Mouse (Mus musculus) embryonic facial prominence, embryonic 14.5 days (tissue): Measurements from ENCODE around the gene Prkce. TPM values are rescaled to one million over a fixed set of nuclear protein-coding genes. Genes with fewer than 3 reads are reported as not detected.

ENCODE experiments used
- ATAC-seq: fragments of 200-750 bp; cut with Nextera tagmentation; 2 replicates; pipeline ENCODE4 v1.8.0; 2017; ENCODE audit warnings: low read depth, moderate number of reproducible peaks, moderate TSS enrichment
- DNase-seq: peaks from one replicate; pipeline ENCODE4 v3.0.0-alpha.2; 2015; ENCODE audit warnings: low spot score
- H3K27ac ChIP-seq: fragments of 300-500 bp; sonication (generic); replicated peaks from 2 replicates; pipeline ENCODE4 v1.5.1; 2014; ENCODE audit warnings: low read depth, mild to moderate bottlenecking, low read length, moderate library complexity
- H3K27me3 ChIP-seq: fragments of 300-500 bp; sonication (generic); replicated peaks from 2 replicates; pipeline ENCODE4 v1.6.1; 2014; ENCODE audit warnings: low read length; ENCODE audit not compliant: control insufficient read depth, insufficient read depth
- H3K36me3 ChIP-seq: fragments of 300-500 bp; sonication (generic); 2 replicates; pipeline ENCODE4 v1.6.1; 2014; ENCODE audit warnings: low read length, mixed read lengths; ENCODE audit not compliant: control insufficient read depth, insufficient read depth
- H3K4me1 ChIP-seq: fragments of 300-500 bp; sonication (generic); 2 replicates; pipeline ENCODE4 v1.6.1; 2014; ENCODE audit warnings: antibody characterized with exemption, low read length; ENCODE audit not compliant: control insufficient read depth, insufficient read depth
- H3K4me2 ChIP-seq: fragments of 300-500 bp; sonication (generic); 2 replicates; pipeline ENCODE4 v1.6.1; 2014; ENCODE audit warnings: low read depth, mild to moderate bottlenecking, low read length, moderate library complexity, mixed read lengths
- H3K4me3 ChIP-seq: fragments of 300-500 bp; sonication (generic); 2 replicates; pipeline ENCODE4 v1.5.1; 2014; ENCODE audit warnings: low read depth, mild to moderate bottlenecking, low read length
- H3K9ac ChIP-seq: fragments of 300-500 bp; sonication (generic); 2 replicates; pipeline ENCODE4 v1.6.1; 2014; ENCODE audit warnings: low read depth, mild to moderate bottlenecking, low read length, moderate library complexity, mixed read lengths
- H3K9me3 ChIP-seq: fragments of 300-500 bp; sonication (generic); 2 replicates; pipeline ENCODE4 v1.6.1; 2016; ENCODE audit warnings: low read length; ENCODE audit not compliant: control insufficient read depth
- WGBS: fragments of 180-500 bp; shearing (Covaris S2); extraction: QIAGEN DNeasy Blood & Tissue Kit; methylation state at CpG from one replicate; pipeline ENCODE4 v1.1.7; 2014; 5-methylcytosine and 5-hydroxymethylcytosine counted together
- polyA plus RNA-seq: library from polyadenylated mRNA; unstranded; fragments of >200 nt; fragmentation: Nextera tagmentation; extraction: Ambion mirVana; gene quantifications from 2 replicates; pipeline ENCODE4 v1.2.1, GENCODE M21; 2014

The Prkce gene
- polyA plus RNA-seq, 1 experiment from 2014 or later: 9.7 TPM

GRCm38 (mm10) chr17:86496123-86496771 lies 328.7 kb downstream of the Prkce start:
- Histone ChIP-seq H3K4me3 (no peak overlapping the region), H3K9me3 (no peaks in the 10 kb centered on the region), H3K36me3 (0 out of 2 replicates have a peak, but pooled peaks cover 5% of the 10 kb centered on the region), H3K4me2 (no peak overlapping the region), H3K27me3 (no peaks in the 10 kb centered on the region), H3K9ac (no peak overlapping the region), H3K4me1 (peaks cover 20% of the 10 kb centered on the region), H3K27ac (no peak overlapping the region)
- peak; percentile 89 for DNase-seq
- 78% methylated on average over 9 of the region's 9 CpGs for WGBS
- peak; percentile 71; the same call in 1 of the 2 replicates for ATAC-seq

- DNase-seq (no peak), ATAC-seq (no peak)
- 72% methylated on average over 4 of the region's 4 CpGs for WGBS
- Histone ChIP-seq H3K27ac (no peak overlapping the region), H3K4me2 (no peak overlapping the region), H3K27me3 (no peaks in the 10 kb centered on the region), H3K9ac (no peak overlapping the region), H3K4me1 (peaks cover 20% of the 10 kb centered on the region), H3K9me3 (no peaks in the 10 kb centered on the region), H3K4me3 (no peak overlapping the region), H3K36me3 (0 out of 2 replicates have a peak, but pooled peaks cover under 1% of the 10 kb centered on the region)
Measured at GRCm38 (mm10) chr17:86497302-86497701, 329.7 kb downstream of the Prkce start.

- H3K27ac ChIP-seq: peak overlapping the region; percentile 70
- no peaks in the 10 kb centered on the region for H3K36me3 ChIP-seq
- 0 out of 2 replicates have a peak overlapping the region, but pooled peaks have one; percentile 25 for H3K9ac ChIP-seq
- H3K27me3 ChIP-seq: no peaks in the 10 kb centered on the region
- H3K9me3 ChIP-seq: no peaks in the 10 kb centered on the region
- H3K4me2 ChIP-seq: peak overlapping the region; percentile 20
- peaks cover 20% of the 10 kb centered on the region for H3K4me1 ChIP-seq
- 26% methylated on average over 15 of the region's 15 CpGs for WGBS
- DNase-seq (peak; percentile 72), ATAC-seq (peak; percentile 76)
- H3K4me3 ChIP-seq: no peak overlapping the region
Measured at GRCm38 (mm10) chr17:86499359-86500045, 331.9 kb downstream of the Prkce start.

GRCm38 (mm10) chr17:86501393-86501792 lies 333.8 kb downstream of the Prkce start:
- no peaks in the 10 kb centered on the region for H3K9me3 ChIP-seq
- 90% methylated on average over 4 of the region's 4 CpGs for WGBS
- H3K4me3 ChIP-seq: no peak overlapping the region
- H3K4me1 ChIP-seq: peaks cover 20% of the 10 kb centered on the region
- no peak for ATAC-seq
- no peaks in the 10 kb centered on the region for H3K36me3 ChIP-seq
- no peak for DNase-seq
- no peak overlapping the region for H3K9ac ChIP-seq
- no peak overlapping the region for H3K4me2 ChIP-seq
- no peak overlapping the region for H3K27ac ChIP-seq
- H3K27me3 ChIP-seq: no peaks in the 10 kb centered on the region

- no peak for DNase-seq
- WGBS: 94% methylated on average over 9 of the region's 9 CpGs
- ATAC-seq: no peak
- H3K4me1 ChIP-seq: peaks cover 19% of the 10 kb centered on the region
- no peak overlapping the region for H3K4me3 ChIP-seq
- H3K27me3 ChIP-seq: no peaks in the 10 kb centered on the region
- no peaks in the 10 kb centered on the region for H3K36me3 ChIP-seq
- H3K9ac ChIP-seq: no peak overlapping the region
- no peaks in the 10 kb centered on the region for H3K9me3 ChIP-seq
- H3K4me2 ChIP-seq: no peak overlapping the region
- no peak overlapping the region for H3K27ac ChIP-seq
Measured at GRCm38 (mm10) chr17:86503208-86503897, 335.8 kb downstream of the Prkce start.

- Histone ChIP-seq H3K4me3 (no peak within 1 kb of the TSS), H3K27ac (no peak within 1 kb of the TSS), H3K27me3 (no peaks in the 10 kb centered on the region), H3K4me2 (no peak within 1 kb of the TSS), H3K36me3 (no peaks in the 10 kb centered on the region), H3K9me3 (no peaks in the 10 kb centered on the region), H3K9ac (no peak within 1 kb of the TSS), H3K4me1 (0 out of 2 replicates have a peak, but pooled peaks cover 2% of the 10 kb centered on the region)
- WGBS: 86% methylated on average over 8 of the region's 8 CpGs
- ATAC-seq (no peak), DNase-seq (peak; percentile 29)
Measured at GRCm38 (mm10) chr17:86505183-86505631, 337.6 kb downstream of the Prkce start, which contains the start of gene Gm10309. Gene Gm10309, minus strand, starts transcription at chr17:86505232.

- Histone ChIP-seq H3K9me3 (no peaks in the 10 kb centered on the region), H3K4me3 (no peak overlapping the region), H3K9ac (no peak overlapping the region), H3K4me1 (no peaks in the 10 kb centered on the region), H3K27ac (peak overlapping the region; percentile 56), H3K4me2 (no peak overlapping the region), H3K36me3 (no peaks in the 10 kb centered on the region), H3K27me3 (no peaks in the 10 kb centered on the region)
- ATAC-seq (no peak), DNase-seq (peak; percentile 26)
- 55% methylated on average over 5 of the region's 5 CpGs for WGBS
Measured at GRCm38 (mm10) chr17:86506881-86507280, 339.3 kb downstream of the Prkce start.

GRCm38 (mm10) chr17:86507342-86508211 lies 340.0 kb downstream of the Prkce start:
- Histone ChIP-seq H3K27ac (peak overlapping the region; percentile 49), H3K36me3 (no peaks in the 10 kb centered on the region), H3K9ac (no peak overlapping the region), H3K4me2 (no peak overlapping the region), H3K4me1 (no peaks in the 10 kb centered on the region), H3K9me3 (no peaks in the 10 kb centered on the region), H3K4me3 (no peak overlapping the region), H3K27me3 (no peaks in the 10 kb centered on the region)
- 54% methylated on average over 19 of the region's 19 CpGs for WGBS
- ATAC-seq (no peak), DNase-seq (peak; percentile 62)
